Comparison of ENCODE assay signal across 28 mouse cellular contexts in the genomic region with DNA sequence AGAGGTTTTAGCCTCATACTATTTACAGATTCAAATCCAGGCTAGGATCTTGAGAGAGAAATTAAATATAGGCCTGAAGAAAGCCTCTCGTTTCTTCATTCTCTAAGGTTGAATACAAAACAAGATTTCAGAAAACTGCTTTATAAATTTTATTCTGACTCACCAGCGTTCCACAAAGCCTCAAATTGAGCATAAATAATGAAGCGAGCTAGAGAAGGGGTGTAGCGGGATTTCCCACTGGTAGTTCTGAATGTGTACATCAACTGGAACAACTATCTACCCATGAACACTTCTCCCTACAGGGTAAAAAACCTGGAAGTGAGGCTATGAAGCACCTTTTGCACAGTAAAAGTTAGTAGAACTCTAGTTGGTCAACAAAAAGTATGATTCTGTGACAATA.
"Had no signal": no experiment of that assay in that cellular context is flagged by ENCODE, and none has a peak within 500 bp of the region (broad histone marks: within the 10 kb centered on the region; RNA-seq: fewer than 3 reads in every experiment).

No protein-coding gene starts in this region.

- H3K4me1 ChIP-seq: heart, embryonic 13.5 days; heart, embryonic 15.5 days; hindbrain, embryonic 10.5 days; hindbrain, embryonic 13.5 days; intestine, embryonic 15.5 days; kidney, embryonic 15.5 days; limb, embryonic 13.5 days; limb, embryonic 15.5 days; liver, embryonic 12.5 days had no signal

- ATAC-seq: hindbrain, embryonic 16.5 days; inflammation-experienced regulatory T-cells, adult 6 months; intestine, embryonic 15.5 days; intestine, postnatal 0 days; liver, embryonic 12.5 days had no signal

- H3K9ac ChIP-seq: heart, embryonic 13.5 days; heart, embryonic 15.5 days; hindbrain, embryonic 13.5 days; intestine, embryonic 15.5 days; kidney, embryonic 15.5 days; limb, embryonic 13.5 days; limb, embryonic 15.5 days; liver, embryonic 12.5 days; liver, embryonic 14.5 days had no signal

- H3K27me3 ChIP-seq: heart, embryonic 13.5 days; heart, embryonic 15.5 days; hindbrain, embryonic 13.5 days; intestine, embryonic 15.5 days; kidney, embryonic 15.5 days; limb, embryonic 13.5 days; limb, embryonic 15.5 days; liver, embryonic 12.5 days had no signal

- H3K36me3 ChIP-seq: heart, embryonic 13.5 days; heart, embryonic 15.5 days; hindbrain, embryonic 10.5 days; hindbrain, embryonic 13.5 days; intestine, embryonic 15.5 days; kidney, embryonic 15.5 days; limb, embryonic 13.5 days; limb, embryonic 15.5 days; liver, embryonic 12.5 days had no signal

- H3K9me3 ChIP-seq: heart, embryonic 13.5 days; heart, embryonic 15.5 days; intestine, embryonic 15.5 days; kidney, embryonic 15.5 days; limb, embryonic 13.5 days; limb, embryonic 15.5 days; liver, embryonic 12.5 days had no signal

- H3K27ac ChIP-seq: heart, adult 2 months; heart, embryonic 13.5 days; heart, embryonic 15.5 days; hindbrain, embryonic 10.5 days; hindbrain, embryonic 13.5 days; intestine, embryonic 15.5 days; kidney, embryonic 15.5 days; kidney, postnatal 0 days; left cerebral cortex, adult 2 months; limb, embryonic 13.5 days; limb, embryonic 15.5 days; liver, embryonic 12.5 days; liver, embryonic 14.5 days had no signal

- H3K4me2 ChIP-seq: heart, embryonic 11.5 days; heart, embryonic 13.5 days; heart, embryonic 15.5 days; hindbrain, embryonic 13.5 days; intestine, embryonic 15.5 days; kidney, embryonic 15.5 days; limb, embryonic 13.5 days; limb, embryonic 15.5 days; liver, embryonic 12.5 days had no signal

- DNase-seq: gastrocnemius, postnatal 14 days; gastrocnemius, postnatal 36 days; heart, adult 11 months; heart, adult 2 months; heart, postnatal 14 days; heart, postnatal 4 days; kidney, adult 2 months; kidney, adult 9 months; kidney, postnatal 14 days; kidney, postnatal 36 days; layer of hippocampus, adult 9-11 months; layer of hippocampus, postnatal 36 days had no signal

- H3K4me3 ChIP-seq: heart, adult 2 months; heart, embryonic 13.5 days; heart, embryonic 15.5 days; hindbrain, embryonic 10.5 days; hindbrain, embryonic 13.5 days; intestine, embryonic 15.5 days; kidney, embryonic 15.5 days; left cerebral cortex, adult 2 months; limb, embryonic 13.5 days; limb, embryonic 15.5 days; liver, embryonic 12.5 days had no signal
